Mouse (Mus musculus) heart, postnatal 0 days (tissue): ENCODE measurements at regions not wholly inside any gene's neighbourhood (a gene's known extent, or its start where the extent isn't known, plus 50 kb on each side); places are given as distances from the start of the nearest gene placed in this dataset.

ENCODE experiments used
- CTCF ChIP-seq: IDR thresholded peaks from 2 replicates; pipeline ENCODE4 v1.5.1; 2016; ENCODE audit warnings: antibody characterized with exemption, control low read depth, low read depth
- EP300 ChIP-seq: IDR thresholded peaks from 2 replicates; pipeline ENCODE4 v1.6.1; 2016; ENCODE audit warnings: antibody characterized with exemption, low read depth

DNA sequence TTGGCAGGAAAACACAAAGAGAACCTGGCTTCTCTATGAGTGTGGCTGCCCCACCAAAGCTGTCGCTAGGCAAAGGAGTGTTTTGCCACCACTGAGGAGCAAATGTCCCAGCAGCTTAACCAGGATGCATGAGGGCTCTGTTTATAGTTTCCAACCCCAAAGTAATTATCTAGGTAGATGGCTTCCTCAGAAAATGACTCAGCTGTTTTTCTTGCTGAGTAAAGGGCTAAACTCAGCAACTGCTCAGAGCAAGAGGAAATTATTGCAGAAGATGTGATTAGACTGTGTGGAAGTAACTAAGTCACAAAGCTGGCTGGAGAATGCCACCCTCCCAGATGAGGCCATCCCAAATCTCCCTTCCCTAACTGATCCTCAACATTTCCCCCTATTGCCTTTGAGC is 2211.2 kb upstream of the Gm7489 start:
- no peak for TF ChIP-seq EP300
- TF ChIP-seq CTCF = no peak
